Mouse (Mus musculus): Measurements from ENCODE around the gene Itpr2.

DNA sequence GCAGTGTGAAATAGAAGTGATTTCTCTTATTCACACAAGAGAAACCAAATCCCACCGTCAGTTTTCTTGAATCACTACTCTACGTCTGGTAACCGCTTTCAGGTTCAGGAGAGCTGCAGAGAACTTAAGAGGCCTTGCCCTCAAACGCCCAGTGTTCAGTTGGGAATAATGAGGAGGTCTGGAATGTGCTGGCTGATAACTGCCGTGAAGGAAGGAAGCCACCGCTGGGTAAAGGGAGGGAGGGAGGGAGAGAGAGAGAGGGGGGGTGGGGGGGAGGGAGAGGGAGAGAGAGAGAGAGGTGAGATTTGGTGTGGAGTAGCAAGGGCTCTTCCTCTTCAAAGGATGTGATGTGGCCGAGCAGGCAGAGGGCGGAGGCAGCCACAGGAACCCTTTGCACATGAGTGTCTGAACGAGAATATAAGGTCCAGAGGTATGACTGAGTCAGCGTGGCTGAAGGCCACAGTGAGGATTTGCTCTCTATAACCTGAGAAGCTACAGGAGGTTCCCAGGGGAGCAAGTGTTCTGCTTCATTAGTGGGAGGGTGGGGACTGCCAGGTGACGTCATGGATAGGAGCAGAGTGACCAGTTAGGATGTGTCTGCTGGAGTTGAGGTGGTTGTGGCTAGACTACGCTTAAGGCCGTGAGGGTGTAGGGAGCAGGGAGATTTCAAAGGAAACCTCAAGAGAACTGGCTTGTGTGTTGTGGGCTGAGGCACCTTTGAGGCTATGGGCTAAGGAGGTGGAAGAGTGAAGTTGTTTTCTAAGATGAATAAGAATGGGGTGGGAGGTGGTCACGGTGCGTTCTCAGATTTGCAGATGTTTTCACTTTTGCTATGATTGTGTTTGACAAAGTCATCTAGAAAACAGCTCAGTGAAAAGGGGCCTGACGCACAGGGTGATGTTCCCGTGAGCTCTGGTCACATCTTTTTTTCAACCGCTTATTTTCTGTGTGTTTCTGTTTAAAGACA is 421.2 kb downstream of the Itpr2 start:
- TF ChIP-seq CTCF (IDR thresholded peaks at IDR 0.05; ENCODE audit: borderline replicate concordance, insufficient read depth, low read depth, low read length), result no peak
- TF ChIP-seq POLR2A (IDR thresholded peaks at IDR 0.05; ENCODE audit: borderline replicate concordance, insufficient read depth, low read length), result no peak

Data from cerebellum, adult 2 months (tissue).